Mouse (Mus musculus) kidney, adult 2 months (tissue): Measurements from ENCODE around the gene Armc6. TPM values are rescaled to one million over a fixed set of nuclear protein-coding genes. Genes with fewer than 3 reads are reported as not detected.
A peak's percentile ranks its signal among the peaks of the same experiment; 100 is the strongest.

Source experiments
- DNase-seq: peaks from one replicate; pipeline ENCODE4 v3.0.0; 2021
- H3K27ac ChIP-seq: fragments of 200-500 bp; 2 replicates; pipeline ENCODE4 v1.5.1; 2012; ENCODE audit warnings: low read depth, low read length, control low read depth, inconsistent platforms; ENCODE audit not compliant: insufficient read depth
- H3K27me3 ChIP-seq: fragments of 200-500 bp; replicated peaks from 2 replicates; pipeline ENCODE4 v1.6.1; 2012; ENCODE audit warnings: mild to moderate bottlenecking, moderate library complexity, low read length, inconsistent platforms; ENCODE audit not compliant: control insufficient read depth, insufficient read depth
- H3K36me3 ChIP-seq: fragments of 200-500 bp; 2 replicates; pipeline ENCODE4 v1.6.1; 2012; ENCODE audit warnings: mild to moderate bottlenecking, moderate library complexity, low read length, inconsistent platforms; ENCODE audit not compliant: control insufficient read depth, insufficient read depth
- H3K4me1 ChIP-seq: fragments of 200-500 bp; 2 replicates; pipeline ENCODE4 v1.6.1; 2011; ENCODE audit warnings: low read length; ENCODE audit not compliant: control insufficient read depth, insufficient read depth
- H3K4me3 ChIP-seq: fragments of 200-500 bp; 2 replicates; pipeline ENCODE4 v1.5.1; 2011; ENCODE audit warnings: mild to moderate bottlenecking, low read depth, low read length, control low read depth; ENCODE audit not compliant: insufficient read depth
- CTCF ChIP-seq: fragments of 200-500 bp; conservative IDR thresholded peaks from 2 replicates; pipeline ENCODE4 v1.5.1; 2011; ENCODE audit warnings: low read depth, mild to moderate bottlenecking, control low read depth, low read length, moderate library complexity, mixed read lengths; ENCODE audit not compliant: insufficient read depth, insufficient read length
- POLR2A ChIP-seq: fragments of 200-500 bp; IDR thresholded peaks from one replicate; pipeline ENCODE4 v1.6.1; 2011; ENCODE audit warnings: low read depth, low read length, control low read depth
- WGBS: fragments of 180-500 bp; shearing (Covaris S2); methylation state at CpG from one replicate; pipeline ENCODE4 v1.1.7; 2018; 5-methylcytosine and 5-hydroxymethylcytosine counted together
- polyA plus RNA-seq: library from polyadenylated mRNA; depleted of rRNA; stranded (reverse); fragments of >200 nt; gene quantifications from 2 replicates; pipeline ENCODE4 v1.2.3, GENCODE M21; 2012

Gene Armc6
- polyA plus RNA-seq, 1 experiment: 14.2 TPM

GRCm38 (mm10) chr8:70181212-70181902, 52.9 kb downstream of the Armc6 start:
- H3K36me3 ChIP-seq: no peaks in the 10 kb centered on the region; the same call in 1 of the 2 replicates
- H3K27me3 ChIP-seq: no peaks in the 10 kb centered on the region
- no peaks in the 10 kb centered on the region for H3K4me1 ChIP-seq
- WGBS: 67% methylated on average over 16 of the region's 16 CpGs
- no peak overlapping the region for H3K4me3 ChIP-seq
- no peak overlapping the region for H3K27ac ChIP-seq
- DNase-seq: no peak
- no peak for TF ChIP-seq POLR2A

GRCm38 (mm10) chr8:70179082-70179481, 55.2 kb downstream of the Armc6 start:
- no peak overlapping the region for H3K27ac ChIP-seq
- WGBS: 93% methylated on average over 4 of the region's 4 CpGs
- H3K4me3 ChIP-seq: no peak overlapping the region
- TF ChIP-seq POLR2A: no peak
- TF ChIP-seq CTCF: peak; percentile 51
- no peaks in the 10 kb centered on the region for H3K4me1 ChIP-seq
- no peak for DNase-seq
- H3K27me3 ChIP-seq: no peaks in the 10 kb centered on the region
- no peaks in the 10 kb centered on the region; the same call in 1 of the 2 replicates for H3K36me3 ChIP-seq

- H3K4me1 ChIP-seq: peaks cover 3% of the 10 kb centered on the region
- no peaks in the 10 kb centered on the region for H3K27me3 ChIP-seq
- no peak overlapping the region for H3K4me3 ChIP-seq
- H3K27ac ChIP-seq: no peak overlapping the region
- TF ChIP-seq CTCF: no peak
- no peak for TF ChIP-seq POLR2A
- no peaks in the 10 kb centered on the region; the same call in 1 of the 2 replicates for H3K36me3 ChIP-seq
- DNase-seq: no peak
- 87% methylated on average over 2 of the region's 2 CpGs for WGBS
Observed at GRCm38 (mm10) chr8:70178231-70178630, 56.0 kb downstream of the Armc6 start.

- Histone ChIP-seq H3K4me3 (no peak overlapping the region), H3K27me3 (no peaks in the 10 kb centered on the region), H3K4me1 (peaks cover 8% of the 10 kb centered on the region), H3K27ac (no peak overlapping the region), H3K36me3 (no peaks in the 10 kb centered on the region; the same call in 1 of the 2 replicates)
- 88% methylated on average over 7 of the region's 7 CpGs for WGBS
- TF ChIP-seq CTCF (no peak), POLR2A (no peak)
- no peak for DNase-seq
Observed at GRCm38 (mm10) chr8:70174079-70174478, 60.2 kb downstream of the Armc6 start.

- H3K27me3 ChIP-seq: no peaks in the 10 kb centered on the region
- no peak overlapping the region for H3K27ac ChIP-seq
- TF ChIP-seq CTCF (no peak), POLR2A (no peak)
- H3K36me3 ChIP-seq: no peaks in the 10 kb centered on the region; the same call in 1 of the 2 replicates
- 71% methylated on average over 5 of the region's 5 CpGs for WGBS
- H3K4me1 ChIP-seq: peaks cover 8% of the 10 kb centered on the region
- no peak overlapping the region for H3K4me3 ChIP-seq
- no peak for DNase-seq
Observed at GRCm38 (mm10) chr8:70173320-70173719, 60.9 kb downstream of the Armc6 start.

GRCm38 (mm10) chr8:70172043-70172681, 62.1 kb downstream of the Armc6 start, which contains the start of gene Tmem161a:
Gene Tmem161a, plus strand, starts transcription at chr8:70172356.
- Histone ChIP-seq H3K27me3 (no peaks in the 10 kb centered on the region), H3K4me1 (peaks cover 8% of the 10 kb centered on the region), H3K4me3 (peak within 1 kb of the TSS; percentile 80), H3K36me3 (no peaks in the 10 kb centered on the region), H3K27ac (peak within 1 kb of the TSS; percentile 58; the same call in 1 of the 2 replicates)
- WGBS: 1% methylated on average over 27 of the region's 27 CpGs
- TF ChIP-seq POLR2A (peak; percentile 61), CTCF (no peak)
- DNase-seq: peak; percentile 98

GRCm38 (mm10) chr8:70171240-70171639, 63.0 kb downstream of the Armc6 start:
- no peak for TF ChIP-seq CTCF
- TF ChIP-seq POLR2A: no peak
- no peak overlapping the region for H3K4me3 ChIP-seq
- H3K4me1 ChIP-seq: peaks cover 8% of the 10 kb centered on the region
- H3K27me3 ChIP-seq: no peaks in the 10 kb centered on the region
- 75% methylated on average over 7 of the region's 7 CpGs for WGBS
- H3K27ac ChIP-seq: no peak overlapping the region
- H3K36me3 ChIP-seq: no peaks in the 10 kb centered on the region
- no peak for DNase-seq
